Mouse (Mus musculus) CH12.LX (cell line): ENCODE data around the gene Foxo1. TPM values are rescaled to one million over a fixed set of nuclear protein-coding genes. Genes with fewer than 3 reads are reported as not detected.

Experiments used
- DNase-seq: peaks from one replicate; pipeline ENCODE4 v3.0.0-alpha.2; 2013; ENCODE audit errors: extremely low read depth
- H3K27ac ChIP-seq: 2 replicates; pipeline ENCODE4 v1.5.1; 2012; ENCODE audit warnings: low read depth, mild to moderate bottlenecking, control low read depth, moderate library complexity; ENCODE audit not compliant: insufficient read depth
- H3K27me3 ChIP-seq: replicated peaks from 2 replicates; pipeline ENCODE3; 2012; ENCODE audit warnings: inconsistent platforms
- H3K36me3 ChIP-seq, 2 experiments: replicated peaks in 1 of 2; 2 replicates each; pipeline versions ENCODE3 to v1.6.1; 2012; ENCODE audit warnings: inconsistent platforms in 1 of 2, low read length in 1 of 2, mild to moderate bottlenecking in 1 of 2, mixed read lengths in 1 of 2, moderate library complexity in 1 of 2; ENCODE audit not compliant: control insufficient read depth in 1 of 2, insufficient read depth in 1 of 2
- H3K4me1 ChIP-seq, 2 experiments: 2 replicates each; pipeline ENCODE4 v1.6.1; 2012; ENCODE audit warnings: inconsistent platforms in 1 of 2, moderate library complexity in 1 of 2; ENCODE audit not compliant: insufficient read depth in 2 of 2, control insufficient read depth in 1 of 2
- H3K4me2 ChIP-seq: 2 replicates; pipeline ENCODE4 v1.6.1; 2012; ENCODE audit warnings: low read depth, mild to moderate bottlenecking, control low read depth; ENCODE audit not compliant: poor library complexity, insufficient read depth, severe bottlenecking
- H3K4me3 ChIP-seq, 3 experiments: fragments of 150-350 bp in 1 of 3; sonication (generic) in 1 of 3; replicated peaks in 1 of 3; 2 replicates each; pipeline versions ENCODE3 to v1.5.1; 2011 to 2012; ENCODE audit warnings: low read depth in 2 of 3, low read length in 2 of 3, mild to moderate bottlenecking in 2 of 3, moderate library complexity in 2 of 3, control low read depth in 1 of 3, improper control_type of control experiment in 1 of 3, inconsistent platforms in 1 of 3, mixed read lengths in 1 of 3; ENCODE audit not compliant: poor library complexity in 1 of 3
- H3K79me2 ChIP-seq: replicated peaks from 2 replicates; pipeline ENCODE4 v1.6.1; 2012; ENCODE audit warnings: mild to moderate bottlenecking, moderate library complexity; ENCODE audit not compliant: control insufficient read depth, poor library complexity, insufficient read depth, severe bottlenecking; ENCODE audit errors: extremely low read depth
- H3K9ac ChIP-seq: 2 replicates; pipeline ENCODE4 v1.6.1; 2012; ENCODE audit warnings: low read depth, mild to moderate bottlenecking, control low read depth, moderate library complexity; ENCODE audit not compliant: insufficient read depth
- H3K9me3 ChIP-seq: replicated peaks from 2 replicates; pipeline ENCODE3; 2012; ENCODE audit warnings: low read length, inconsistent platforms, mixed read lengths
- BHLHE40 ChIP-seq: IDR thresholded peaks from 2 replicates; pipeline ENCODE4 v1.6.1; 2011; ENCODE audit warnings: mild to moderate bottlenecking, low read depth, low read length, improper control_type of control experiment
- CHD2 ChIP-seq: IDR thresholded peaks from 2 replicates; pipeline ENCODE4 v1.6.1; 2011; ENCODE audit warnings: low read length, improper control_type of control experiment
- CTCF ChIP-seq, 2 experiments: IDR thresholded peaks in 1 of 2; conservative IDR thresholded peaks in 1 of 2; 2 replicates each; pipeline ENCODE4 v1.5.1; 2011 to 2012; ENCODE audit warnings: low read depth in 2 of 2, low read length in 2 of 2, improper control_type of control experiment in 1 of 2, inconsistent platforms in 1 of 2, mild to moderate bottlenecking in 1 of 2, moderate library complexity in 1 of 2
- E2F4 ChIP-seq: IDR thresholded peaks from 2 replicates; pipeline ENCODE4 v1.6.1; 2011; ENCODE audit warnings: low read depth, low read length, improper control_type of control experiment; ENCODE audit not compliant: insufficient replicate concordance
- ELF1 ChIP-seq: IDR thresholded peaks from 2 replicates; pipeline ENCODE4 v1.6.1; 2014; ENCODE audit warnings: low read depth, mild to moderate bottlenecking, inconsistent platforms, low read length, improper control_type of control experiment
- EP300 ChIP-seq: IDR thresholded peaks from 2 replicates; pipeline ENCODE4 v1.6.1; 2011; ENCODE audit warnings: low read length, improper control_type of control experiment
- ETS1 ChIP-seq: conservative IDR thresholded peaks from 2 replicates; pipeline ENCODE4 v1.6.1; 2012; ENCODE audit warnings: low read depth, mild to moderate bottlenecking, inconsistent platforms, low read length, improper control_type of control experiment, moderate library complexity
- GABPA ChIP-seq: IDR thresholded peaks from 2 replicates; pipeline ENCODE4 v1.6.1; 2012; ENCODE audit warnings: low read depth, low read length, improper control_type of control experiment, inconsistent platforms; ENCODE audit not compliant: insufficient replicate concordance
- HCFC1 ChIP-seq: IDR thresholded peaks from 2 replicates; pipeline ENCODE4 v1.6.1; 2012; ENCODE audit warnings: low read depth, mild to moderate bottlenecking, inconsistent platforms, low read length, improper control_type of control experiment
- IRF4 ChIP-seq: IDR thresholded peaks from 2 replicates; pipeline ENCODE4 v1.6.1; 2014; ENCODE audit warnings: low read depth, mild to moderate bottlenecking, inconsistent platforms, low read length, improper control_type of control experiment
- JUN ChIP-seq: IDR thresholded peaks from 2 replicates; pipeline ENCODE4 v1.6.1; 2011; ENCODE audit warnings: low read depth, mild to moderate bottlenecking, low read length, improper control_type of control experiment, moderate library complexity; ENCODE audit not compliant: insufficient read depth
- JUND ChIP-seq: conservative IDR thresholded peaks from 2 replicates; pipeline ENCODE4 v1.6.1; 2011; ENCODE audit warnings: low read depth, low read length, improper control_type of control experiment
- MAFK ChIP-seq: IDR thresholded peaks from 2 replicates; pipeline ENCODE4 v1.6.1; 2011; ENCODE audit warnings: low read length, improper control_type of control experiment; ENCODE audit not compliant: insufficient replicate concordance
- MAX ChIP-seq: IDR thresholded peaks from 2 replicates; pipeline ENCODE4 v1.6.1; 2011; ENCODE audit warnings: low read length, improper control_type of control experiment
- MAZ ChIP-seq: IDR thresholded peaks from 2 replicates; pipeline ENCODE4 v1.6.1; 2012; ENCODE audit warnings: low read depth, mild to moderate bottlenecking, inconsistent platforms, low read length, improper control_type of control experiment, moderate library complexity
- MEF2A ChIP-seq: IDR thresholded peaks from 2 replicates; pipeline ENCODE4 v1.6.1; 2014; ENCODE audit warnings: low read depth, mild to moderate bottlenecking, inconsistent platforms, low read length, improper control_type of control experiment, borderline replicate concordance
- MXI1 ChIP-seq: IDR thresholded peaks from 2 replicates; pipeline ENCODE4 v1.6.1; 2011; ENCODE audit warnings: mild to moderate bottlenecking, low read depth, low read length, improper control_type of control experiment
- MYC ChIP-seq: IDR thresholded peaks from 2 replicates; pipeline ENCODE4 v1.6.1; 2011; ENCODE audit warnings: low read depth, mild to moderate bottlenecking, improper control_type of control experiment, low read length
- NELFE ChIP-seq: IDR thresholded peaks from 2 replicates; pipeline ENCODE4 v1.6.1; 2011; ENCODE audit warnings: low read depth, low read length, improper control_type of control experiment
- PAX5 ChIP-seq: IDR thresholded peaks from 2 replicates; pipeline ENCODE4 v1.6.1; 2012; ENCODE audit warnings: low read length, inconsistent platforms, mixed read lengths
- POLR2A ChIP-seq: IDR thresholded peaks from 2 replicates; pipeline ENCODE4 v1.6.1; 2011; ENCODE audit warnings: low read depth, mild to moderate bottlenecking, improper control_type of control experiment, low read length
- POLR2AphosphoS2 ChIP-seq: IDR thresholded peaks from 2 replicates; pipeline ENCODE4 v1.6.1; 2011; ENCODE audit warnings: low read depth, low read length, improper control_type of control experiment
- RAD21 ChIP-seq: IDR thresholded peaks from 2 replicates; pipeline ENCODE4 v1.6.1; 2011; ENCODE audit warnings: low read depth, mild to moderate bottlenecking, low read length, improper control_type of control experiment, moderate library complexity
- RCOR1 ChIP-seq: conservative IDR thresholded peaks from 2 replicates; pipeline ENCODE4 v1.6.1; 2012; ENCODE audit warnings: low read depth, mild to moderate bottlenecking, inconsistent platforms, low read length, improper control_type of control experiment
- SIN3A ChIP-seq: IDR thresholded peaks from 2 replicates; pipeline ENCODE4 v1.6.1; 2012; ENCODE audit warnings: low read length, improper control_type of control experiment, inconsistent platforms
- SMC3 ChIP-seq: IDR thresholded peaks from 2 replicates; pipeline ENCODE4 v1.6.1; 2011; ENCODE audit warnings: low read depth, low read length, improper control_type of control experiment
- TBP ChIP-seq: conservative IDR thresholded peaks from 2 replicates; pipeline ENCODE4 v1.6.1; 2011; ENCODE audit warnings: low read depth, low read length, improper control_type of control experiment
- TCF12 ChIP-seq: IDR thresholded peaks from 2 replicates; pipeline ENCODE4 v1.6.1; 2014; ENCODE audit warnings: low read depth, mild to moderate bottlenecking, inconsistent platforms, low read length, improper control_type of control experiment
- UBTF ChIP-seq: IDR thresholded peaks from 2 replicates; pipeline ENCODE4 v1.6.1; 2012; ENCODE audit warnings: low read depth, mild to moderate bottlenecking, inconsistent platforms, low read length, improper control_type of control experiment, moderate library complexity
- USF1 ChIP-seq: IDR thresholded peaks from 2 replicates; pipeline ENCODE4 v1.6.1; 2014; ENCODE audit warnings: low read depth, mild to moderate bottlenecking, inconsistent platforms, low read length, improper control_type of control experiment
- USF2 ChIP-seq: conservative IDR thresholded peaks from 2 replicates; pipeline ENCODE4 v1.6.1; 2011; ENCODE audit warnings: low read depth, low read length, improper control_type of control experiment
- ZKSCAN1 ChIP-seq: IDR thresholded peaks from 2 replicates; pipeline ENCODE4 v1.6.1; 2012; ENCODE audit warnings: low read depth, inconsistent platforms, low read length, improper control_type of control experiment, borderline replicate concordance
- ZMIZ1 ChIP-seq: IDR thresholded peaks from 2 replicates; pipeline ENCODE4 v1.6.1; 2012; ENCODE audit warnings: low read depth, mild to moderate bottlenecking, inconsistent platforms, low read length, improper control_type of control experiment
- ZNF384 ChIP-seq: IDR thresholded peaks from 2 replicates; pipeline ENCODE4 v1.6.1; 2012; ENCODE audit warnings: low read depth, low read length, improper control_type of control experiment, inconsistent platforms
- dilution Hi-C: fragments of 300-500 bp; cut with MboI; formaldehyde crosslinking; loops from 2 replicates; pipeline ENCODE4 v1.14.3; 2020; ENCODE audit warnings: low sequenced_read_pairs; ENCODE audit not compliant: extremely low pct_unique_long_range_greater_than_20kb, extremely low pct_ligation_motif_present
- in situ Hi-C: fragments of 300-500 bp; cut with MboI; formaldehyde crosslinking; loops from 3 replicates; pipeline ENCODE4 v1.14.3; 2019; ENCODE audit warnings: low sequenced_read_pairs, low pct_ligation_motif_present, low pct_unique_long_range_greater_than_20kb, mixed read lengths
- polyA plus RNA-seq: library from polyadenylated mRNA; unstranded; fragments of >175 nt; gene quantifications from 2 replicates; pipeline ENCODE4 v1.2.1, GENCODE M21; 2012; ENCODE audit warnings: low read depth; ENCODE audit not compliant: insufficient read length
- total RNA-seq, 2 experiments: library from RNA; depleted of rRNA; stranded (reverse); fragments of 300-350 nt in 1 of 2; fragments of >200 nt in 1 of 2; gene quantifications; 2 replicates each; pipeline ENCODE4 v1.2.3; 2012 to 2014

Gene Foxo1
- total and polyA plus RNA-seq, 3 experiments: 0.79 to 6.9 (median 1.2) TPM

DNA sequence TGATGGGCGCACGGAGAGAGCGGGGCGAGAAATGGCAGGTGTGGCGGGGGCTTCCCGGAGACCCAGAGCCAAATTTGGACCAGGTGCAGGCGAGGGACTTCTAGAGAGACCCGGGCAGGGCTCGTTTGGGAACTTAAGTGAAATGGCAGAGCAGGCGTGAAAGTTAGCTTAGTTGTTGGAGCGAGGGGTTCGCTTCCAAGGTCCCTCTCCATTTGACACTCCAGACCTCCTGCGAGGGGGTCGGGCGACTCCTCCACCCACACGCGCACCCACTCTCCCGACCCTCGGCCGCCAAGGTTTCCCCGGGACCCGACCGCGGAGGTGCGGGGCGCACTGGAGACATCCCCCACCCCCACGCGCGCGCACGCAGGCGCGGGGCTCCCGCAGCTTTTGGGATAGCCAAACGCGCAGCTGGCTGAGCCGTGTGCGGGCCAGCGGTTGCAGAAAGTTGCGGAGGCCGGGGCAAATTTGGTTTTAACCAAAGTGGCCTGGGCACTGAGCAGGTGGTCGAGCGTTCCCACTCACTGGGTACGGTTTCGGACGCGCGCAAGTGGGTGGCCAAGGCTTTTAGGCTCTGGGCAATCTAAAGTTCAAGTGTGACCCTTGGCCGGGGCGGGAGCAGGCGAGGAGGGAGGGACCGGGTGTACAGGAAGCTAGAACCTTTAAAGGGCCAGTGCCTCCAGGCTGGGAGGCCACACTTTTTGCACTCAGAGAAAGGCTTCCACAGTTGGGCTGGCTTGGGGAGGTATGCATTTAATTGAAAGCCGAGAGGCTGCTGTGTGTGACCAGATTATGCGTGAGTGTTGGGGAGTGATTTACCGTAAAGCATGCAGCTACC lies 1.6 kb downstream of the Foxo1 start (continued):
- TF ChIP-seq MAFK (no peak), MXI1 (peak; percentile 69; the same call in 1 of the 2 replicates), JUN (no peak), UBTF (peak; percentile 73; the same call in 1 of the 2 replicates), IRF4 (no peak), USF1 (no peak), MAX (no peak), RAD21 (no peak; the same call in 1 of the 2 replicates), POLR2AphosphoS2 (no peak), MEF2A (0 out of 2 replicates have a peak, but pooled peaks have one; percentile 23), GABPA (no peak)

DNA sequence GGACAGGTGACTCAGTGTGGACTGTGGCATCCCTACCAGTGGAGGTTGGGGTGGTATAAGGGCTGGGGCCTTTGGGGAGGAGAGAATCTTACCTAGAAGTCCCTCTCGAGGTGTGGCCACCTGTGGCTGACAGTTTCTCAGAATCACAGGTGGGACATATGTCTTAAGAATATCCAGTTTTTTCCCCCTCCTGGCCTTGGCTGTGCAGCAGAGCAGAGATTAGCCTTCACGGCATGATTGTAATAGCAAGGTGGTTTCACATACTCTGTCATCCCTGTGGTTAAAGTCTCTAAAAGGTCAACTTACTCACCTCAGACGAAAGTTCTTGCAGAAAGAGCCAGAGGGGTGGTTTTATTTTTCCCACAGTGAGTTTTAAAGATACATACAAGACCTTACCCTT lies 2.4 kb downstream of the Foxo1 start:
- in situ Hi-C loops (loop anchor here (25.0 kb wide), 2 partner anchors 492 to 1192 kb away; partner anchors contain the start of genes Nhlrc3 and Proser1), dilution Hi-C loops (no loop called here)
- H3K9ac ChIP-seq: peak overlapping the region; percentile 23; the same call in 1 of the 2 replicates
- peaks cover 53% of the 10 kb centered on the region for H3K79me2 ChIP-seq
- H3K4me2 ChIP-seq: peak overlapping the region; percentile 83
- peaks cover 0 to 18% of the 10 kb centered on the region in 2 experiments for H3K36me3 ChIP-seq
- no peaks in the 10 kb centered on the region for H3K9me3 ChIP-seq
- peak; percentile 41 for DNase-seq
- H3K4me3 ChIP-seq: peak overlapping the region; percentile 83 to 90 (median 89)
- H3K4me1 ChIP-seq: peaks cover 6 to 49% of the 10 kb centered on the region in 2 experiments; a peak in 3 of 4 replicates
- peaks cover 9% of the 10 kb centered on the region for H3K27me3 ChIP-seq
- no peak overlapping the region; the same call in 1 of the 2 replicates for H3K27ac ChIP-seq
- TF ChIP-seq MXI1: no peak
- TF ChIP-seq NELFE: no peak
- no peak for TF ChIP-seq SIN3A
- no peak for TF ChIP-seq CTCF (conservative IDR thresholded peaks at IDR 0.05 in 1 of 2, IDR thresholded peaks at IDR 0.05 in 1 of 2; ENCODE audit: low read depth in 2 of 2, low read length in 2 of 2)
- TF ChIP-seq HCFC1: no peak
- no peak for TF ChIP-seq RAD21
- no peak for TF ChIP-seq JUND
- TF ChIP-seq ZNF384: no peak
- TF ChIP-seq ETS1: peak; percentile 52
- no peak for TF ChIP-seq ELF1
- no peak for TF ChIP-seq RCOR1
- peak; percentile 15; the same call in 1 of the 2 replicates for TF ChIP-seq IRF4
- no peak for TF ChIP-seq ZKSCAN1
- TF ChIP-seq CHD2: no peak
- TF ChIP-seq TCF12: 0 out of 2 replicates have a peak, but pooled peaks have one; percentile 42
- TF ChIP-seq USF2: no peak
- no peak for TF ChIP-seq POLR2AphosphoS2
- no peak for TF ChIP-seq POLR2A
- TF ChIP-seq MAX: no peak; the same call in 1 of the 2 replicates
- no peak for TF ChIP-seq PAX5
- no peak for TF ChIP-seq JUN
- TF ChIP-seq TBP: no peak
- TF ChIP-seq EP300: peak; percentile 38; the same call in 1 of the 2 replicates
- no peak for TF ChIP-seq ZMIZ1
- no peak for TF ChIP-seq MAZ
- TF ChIP-seq MAFK: no peak
- no peak for TF ChIP-seq SMC3
- TF ChIP-seq BHLHE40: peak; percentile 22; the same call in 1 of the 2 replicates
- no peak for TF ChIP-seq GABPA
- no peak for TF ChIP-seq E2F4
- no peak for TF ChIP-seq USF1
- no peak for TF ChIP-seq MYC
